Mouse (Mus musculus): Measurements from ENCODE around the gene Prf1. TPM values are rescaled to one million over a fixed set of nuclear protein-coding genes. Genes with fewer than 3 reads are reported as not detected.

Gene Prf1
- total and polyA plus RNA-seq, 3 experiments, result 0.39 to 0.93 (median 0.43) TPM

DNA sequence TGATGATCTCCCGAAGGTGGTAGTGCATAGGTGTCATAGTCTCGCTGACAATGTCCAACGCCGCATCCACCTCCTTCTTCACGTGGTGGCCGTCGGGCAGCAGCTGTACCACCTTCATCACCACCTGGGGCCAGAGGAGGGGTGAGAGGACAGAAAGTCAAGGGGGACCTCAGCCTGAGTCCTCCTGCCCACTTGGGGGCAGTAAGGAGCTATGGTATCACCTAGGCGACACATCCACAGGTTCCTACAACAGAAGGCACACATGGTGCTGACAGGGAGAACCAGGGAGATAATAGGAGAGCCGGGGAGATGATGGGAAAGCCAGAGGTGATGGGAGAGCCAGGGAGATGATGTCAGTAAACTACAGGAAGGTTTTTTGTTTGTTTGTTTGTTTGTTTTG lies 41.6 kb downstream of the Prf1 start:
- peaks cover 9 to 17% of the 10 kb centered on the region in 2 experiments; a peak in 3 of 4 replicates for H3K4me1 ChIP-seq (ENCODE audit: control insufficient read depth in 1 of 2, insufficient read depth in 2 of 2)
- H3K4me2 ChIP-seq (ENCODE audit: insufficient read depth, low read depth, poor library complexity, severe bottlenecking), result no peak overlapping the region
- peaks cover 0 to 2% of the 10 kb centered on the region in 2 experiments for H3K36me3 ChIP-seq (replicated peaks in 1 of 2; ENCODE audit: control insufficient read depth in 1 of 2, insufficient read depth in 1 of 2, low read length in 1 of 2)
- H3K79me2 ChIP-seq (replicated peaks; ENCODE audit: control insufficient read depth, extremely low read depth, insufficient read depth, poor library complexity, severe bottlenecking), result no peaks in the 10 kb centered on the region
- no peak overlapping the region for H3K9ac ChIP-seq (ENCODE audit: insufficient read depth, low read depth)
- dilution Hi-C loops (cut with MboI; ENCODE audit: extremely low pct_ligation_motif_present, extremely low pct_unique_long_range_greater_than_20kb, low sequenced_read_pairs) (no loop called here), in situ Hi-C loops (cut with MboI; ENCODE audit: low pct_ligation_motif_present, low pct_unique_long_range_greater_than_20kb, low sequenced_read_pairs) (loop anchor here (5.0 to 25.0 kb wide), 2 partner anchors 48 to 323 kb away; no protein-coding TSS in a partner anchor)
- H3K4me3 ChIP-seq (replicated peaks in 1 of 3; ENCODE audit: low read depth in 2 of 3, low read length in 2 of 3, poor library complexity in 1 of 3), result no peak overlapping the region
- TF ChIP-seq CHD1 (IDR thresholded peaks at IDR 0.05; ENCODE audit: low read depth, low read length), result no peak
- peak in 1 of 2 experiments; percentile 55; a peak in 2 of 4 replicates for TF ChIP-seq CTCF (conservative IDR thresholded peaks at IDR 0.05 in 1 of 2, IDR thresholded peaks at IDR 0.05 in 1 of 2; ENCODE audit: low read depth in 2 of 2, low read length in 2 of 2)
- DNase-seq (ENCODE audit: extremely low read depth), result peak; percentile 29
- H3K9me3 ChIP-seq (replicated peaks; ENCODE audit: low read length), result no peaks in the 10 kb centered on the region
- no peaks in the 10 kb centered on the region for H3K27me3 ChIP-seq (replicated peaks)
- H3K27ac ChIP-seq (ENCODE audit: insufficient read depth, low read depth), result no peak overlapping the region

DNA sequence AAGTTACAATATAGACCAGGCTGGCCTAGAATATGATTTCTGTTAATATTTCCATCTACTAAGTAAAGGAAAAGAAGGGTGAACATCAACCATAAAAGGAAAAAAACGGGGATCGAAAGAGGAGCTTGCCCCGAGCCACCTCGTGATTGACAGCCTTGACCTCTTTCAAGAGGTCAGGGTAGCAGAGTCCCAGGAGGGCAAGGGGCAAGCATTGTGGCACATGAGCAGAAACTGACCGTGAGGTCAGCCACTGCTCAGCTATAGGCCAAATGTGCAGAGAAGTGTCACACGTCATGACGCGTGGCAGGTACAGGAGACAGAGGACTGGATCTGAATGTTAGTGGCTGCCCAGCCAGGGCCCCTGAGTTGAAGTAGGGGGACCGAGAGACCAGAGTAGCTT lies 42.6 kb downstream of the Prf1 start:
- Histone ChIP-seq H3K4me2 (ENCODE audit: insufficient read depth, low read depth, poor library complexity, severe bottlenecking) (no peak overlapping the region), H3K9me3 (replicated peaks; ENCODE audit: low read length) (no peaks in the 10 kb centered on the region), H3K9ac (ENCODE audit: insufficient read depth, low read depth) (no peak overlapping the region), H3K4me3 (replicated peaks in 1 of 3; ENCODE audit: low read depth in 2 of 3, low read length in 2 of 3, poor library complexity in 1 of 3) (no peak overlapping the region), H3K4me1 (ENCODE audit: control insufficient read depth in 1 of 2, insufficient read depth in 2 of 2) (peaks cover 9 to 17% of the 10 kb centered on the region in 2 experiments; a peak in 3 of 4 replicates), H3K27me3 (replicated peaks) (no peaks in the 10 kb centered on the region), H3K27ac (ENCODE audit: insufficient read depth, low read depth) (no peak overlapping the region), H3K36me3 (replicated peaks in 1 of 2; ENCODE audit: control insufficient read depth in 1 of 2, insufficient read depth in 1 of 2, low read length in 1 of 2) (peaks cover 0 to 2% of the 10 kb centered on the region in 2 experiments), H3K79me2 (replicated peaks; ENCODE audit: control insufficient read depth, extremely low read depth, insufficient read depth, poor library complexity, severe bottlenecking) (no peaks in the 10 kb centered on the region)
- DNase-seq (ENCODE audit: extremely low read depth), result no peak
- dilution Hi-C loops (cut with MboI; ENCODE audit: extremely low pct_ligation_motif_present, extremely low pct_unique_long_range_greater_than_20kb, low sequenced_read_pairs), result no loop called here
- TF ChIP-seq PAX5 (IDR thresholded peaks at IDR 0.05; ENCODE audit: low read length) (no peak), EP300 (IDR thresholded peaks at IDR 0.05; ENCODE audit: low read length) (no peak), MAFK (IDR thresholded peaks at IDR 0.05; ENCODE audit: insufficient replicate concordance, low read length) (no peak), JUN (IDR thresholded peaks at IDR 0.05; ENCODE audit: insufficient read depth, low read depth, low read length) (no peak), GABPA (IDR thresholded peaks at IDR 0.05; ENCODE audit: insufficient replicate concordance, low read depth, low read length) (no peak), USF2 (conservative IDR thresholded peaks at IDR 0.05; ENCODE audit: low read depth, low read length) (no peak), UBTF (IDR thresholded peaks at IDR 0.05; ENCODE audit: low read depth, low read length) (no peak), ZC3H11A (IDR thresholded peaks at IDR 0.05; ENCODE audit: low read depth, low read length) (no peak), MXI1 (IDR thresholded peaks at IDR 0.05; ENCODE audit: low read depth, low read length) (no peak), ELF1 (IDR thresholded peaks at IDR 0.05; ENCODE audit: low read depth, low read length) (no peak), JUND (conservative IDR thresholded peaks at IDR 0.05; ENCODE audit: low read depth, low read length) (no peak), KAT2A (IDR thresholded peaks at IDR 0.05; ENCODE audit: insufficient replicate concordance, low read length) (no peak)
- in situ Hi-C loops (cut with MboI; ENCODE audit: low pct_ligation_motif_present, low pct_unique_long_range_greater_than_20kb, low sequenced_read_pairs), result loop anchor here (25.0 kb wide), 1 partner anchor 322 kb away; no protein-coding TSS in a partner anchor

Data from CH12.LX (cell line).